Mouse (Mus musculus) stomach, embryonic 14.5 days (tissue): ENCODE measurements around the gene Map3k10. TPM values are rescaled to one million over a fixed set of nuclear protein-coding genes. Genes with fewer than 3 reads are reported as not detected.

Source experiments
- ATAC-seq: fragments of 200-750 bp; cut with Nextera tagmentation; 2 replicates; pipeline ENCODE4 v1.8.0; 2017; ENCODE audit warnings: low read depth, moderate TSS enrichment; ENCODE audit not compliant: insufficient number of reproducible peaks, insufficient read depth, low FRiP score
- H3K27ac ChIP-seq: fragments of 300-500 bp; sonication (generic); 2 replicates; pipeline ENCODE4 v1.5.1; 2014; ENCODE audit warnings: mild to moderate bottlenecking, low read length, moderate library complexity, mixed read lengths
- H3K27me3 ChIP-seq: fragments of 300-500 bp; sonication (generic); 2 replicates; pipeline ENCODE4 v1.6.1; 2014; ENCODE audit warnings: low read length, control low read depth, mixed read lengths; ENCODE audit not compliant: control insufficient read depth, insufficient read depth
- H3K36me3 ChIP-seq: fragments of 300-500 bp; sonication (generic); 2 replicates; pipeline ENCODE4 v1.6.1; 2014; ENCODE audit warnings: mild to moderate bottlenecking, control low read depth, low read length, moderate library complexity, mixed read lengths; ENCODE audit not compliant: control insufficient read depth, insufficient read depth
- H3K4me1 ChIP-seq: fragments of 300-500 bp; sonication (generic); 2 replicates; pipeline ENCODE4 v1.6.1; 2014; ENCODE audit warnings: low read length, control low read depth, mixed read lengths; ENCODE audit not compliant: control insufficient read depth, insufficient read depth
- H3K4me2 ChIP-seq: fragments of 300-500 bp; sonication (generic); replicated peaks from 2 replicates; pipeline ENCODE4 v1.6.1; 2014; ENCODE audit warnings: low read depth, low read length, control low read depth
- H3K4me3 ChIP-seq: fragments of 300-500 bp; sonication (generic); 2 replicates; pipeline ENCODE4 v1.5.1; 2014; ENCODE audit warnings: low read depth, low read length, control low read depth
- H3K9ac ChIP-seq: fragments of 300-500 bp; sonication (generic); replicated peaks from 2 replicates; pipeline ENCODE4 v1.6.1; 2014; ENCODE audit warnings: low read depth, mild to moderate bottlenecking, control low read depth, low read length, moderate library complexity, mixed read lengths
- H3K9me3 ChIP-seq: fragments of 300-500 bp; sonication (generic); 2 replicates; pipeline ENCODE4 v1.6.1; 2016; ENCODE audit warnings: low read depth, low read length, control low read depth; ENCODE audit not compliant: control insufficient read depth
- WGBS: fragments of 180-500 bp; shearing (Covaris S2); extraction: QIAGEN DNeasy Blood & Tissue Kit; methylation state at CpG from one replicate; pipeline ENCODE4 v1.1.7; 2014; 5-methylcytosine and 5-hydroxymethylcytosine counted together
- polyA plus RNA-seq: library from polyadenylated mRNA; unstranded; fragments of >200 nt; fragmentation: Nextera tagmentation; extraction: Ambion mirVana; gene quantifications from 2 replicates; pipeline ENCODE4 v1.2.1, GENCODE M21; 2014

The Map3k10 gene
- polyA plus RNA-seq, 1 experiment from 2014 or later = 4.5 TPM

DNA sequence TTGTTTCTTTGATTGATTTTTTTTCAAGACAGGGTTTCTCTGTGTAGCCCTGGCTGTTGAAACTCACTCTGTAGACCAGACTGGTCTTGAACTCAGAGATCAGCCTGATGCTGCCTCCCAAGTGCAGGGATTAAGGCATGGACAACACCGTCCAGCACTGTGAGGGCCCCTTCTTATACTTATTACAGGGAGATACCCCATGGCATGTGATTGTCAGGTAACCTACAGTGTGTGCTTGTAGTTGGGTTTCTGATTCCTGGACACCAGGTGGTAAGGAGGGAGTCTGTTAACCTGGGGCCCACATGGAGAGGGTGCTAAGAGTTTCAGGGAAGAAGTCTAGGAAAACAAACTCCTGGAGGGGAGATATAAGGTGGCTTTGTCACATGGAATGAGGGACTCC is 12.6 kb upstream of the Map3k10 start:
- H3K27ac ChIP-seq = no peak overlapping the region
- no peak overlapping the region for H3K4me2 ChIP-seq
- H3K4me1 ChIP-seq = no peaks in the 10 kb centered on the region; the same call in 1 of the 2 replicates
- 77% methylated on average over 1 of the region's 1 CpGs for WGBS
- H3K27me3 ChIP-seq = no peaks in the 10 kb centered on the region
- ATAC-seq = no peak
- no peak overlapping the region for H3K9ac ChIP-seq
- no peak overlapping the region for H3K4me3 ChIP-seq
- H3K36me3 ChIP-seq = no peaks in the 10 kb centered on the region
- no peaks in the 10 kb centered on the region for H3K9me3 ChIP-seq

DNA sequence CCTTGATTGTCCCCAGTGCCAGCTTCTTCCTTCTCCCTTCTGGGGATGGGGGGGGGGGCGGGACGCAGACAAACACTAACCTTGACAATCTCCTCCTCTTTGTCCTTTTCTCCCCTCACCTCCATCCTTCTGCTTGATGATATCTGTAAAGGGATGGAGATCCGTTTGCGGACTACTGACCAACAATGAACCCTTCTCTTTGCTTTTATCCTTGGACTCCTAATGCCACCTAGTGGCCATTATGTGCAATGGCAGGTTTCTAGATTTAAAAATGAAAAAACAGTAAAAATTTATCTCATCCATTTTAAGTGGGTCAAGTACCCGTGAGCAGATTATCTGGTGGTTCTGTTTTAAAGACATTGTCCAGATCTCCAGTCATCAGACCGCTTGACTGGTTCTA is 11.3 kb upstream of the Map3k10 start:
- H3K4me1 ChIP-seq = no peaks in the 10 kb centered on the region; the same call in 1 of the 2 replicates
- H3K9me3 ChIP-seq = no peaks in the 10 kb centered on the region
- ATAC-seq = no peak
- H3K27me3 ChIP-seq = no peaks in the 10 kb centered on the region
- no peak overlapping the region for H3K4me3 ChIP-seq
- WGBS = 2% methylated on average over 6 of the region's 6 CpGs
- H3K27ac ChIP-seq = no peak overlapping the region
- no peak overlapping the region for H3K9ac ChIP-seq
- no peak overlapping the region for H3K4me2 ChIP-seq
- no peaks in the 10 kb centered on the region for H3K36me3 ChIP-seq

DNA sequence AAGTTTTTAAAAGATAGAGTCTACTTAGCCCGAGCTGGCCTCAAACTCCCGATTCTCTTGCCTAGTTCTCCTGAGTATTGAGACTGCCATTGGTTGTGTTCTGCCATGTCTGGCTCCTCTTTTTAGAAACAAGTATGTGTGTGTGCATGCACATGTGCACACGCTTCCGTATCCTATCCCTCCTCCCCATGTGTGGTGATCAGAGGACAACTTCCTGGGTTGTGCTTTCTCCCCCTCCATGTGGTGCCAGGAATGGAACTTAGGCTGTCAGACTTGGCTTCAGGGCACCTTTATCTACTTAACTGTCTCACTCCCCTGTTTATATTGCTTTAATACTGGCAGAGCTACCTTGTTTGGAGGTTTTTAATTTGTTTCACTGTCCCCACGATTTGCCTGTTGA is 10.8 kb upstream of the Map3k10 start:
- ATAC-seq = no peak
- no peaks in the 10 kb centered on the region for H3K36me3 ChIP-seq
- H3K4me3 ChIP-seq = no peak overlapping the region
- H3K27ac ChIP-seq = no peak overlapping the region
- 36% methylated on average over 5 of the region's 5 CpGs for WGBS
- H3K9ac ChIP-seq = no peak overlapping the region
- H3K4me1 ChIP-seq = no peaks in the 10 kb centered on the region; the same call in 1 of the 2 replicates
- no peaks in the 10 kb centered on the region for H3K27me3 ChIP-seq
- no peak overlapping the region for H3K4me2 ChIP-seq
- no peaks in the 10 kb centered on the region for H3K9me3 ChIP-seq

DNA sequence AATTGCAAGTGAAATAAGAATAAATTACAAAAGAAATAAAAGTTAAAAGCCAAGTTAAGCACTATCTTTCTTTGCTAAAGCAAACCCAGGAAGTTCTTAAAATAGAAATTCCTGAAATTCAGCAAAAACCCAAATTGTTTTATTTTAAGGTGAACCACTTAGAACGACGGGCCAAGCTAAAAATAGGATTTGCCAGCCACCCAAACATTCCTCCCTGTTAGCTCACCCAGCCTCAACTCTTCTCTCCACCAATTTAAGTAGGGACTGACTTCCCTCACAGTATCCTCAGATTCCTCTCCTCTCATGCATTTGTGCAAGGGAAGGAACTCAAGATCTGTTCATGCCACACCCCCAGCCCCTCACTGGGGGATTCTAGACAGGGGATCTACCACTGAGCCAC is 8.8 kb upstream of the Map3k10 start:
- Histone ChIP-seq H3K27ac (no peak overlapping the region), H3K4me3 (no peak overlapping the region), H3K36me3 (no peaks in the 10 kb centered on the region), H3K9me3 (no peaks in the 10 kb centered on the region), H3K9ac (no peak overlapping the region), H3K27me3 (no peaks in the 10 kb centered on the region), H3K4me1 (no peaks in the 10 kb centered on the region; the same call in 1 of the 2 replicates), H3K4me2 (no peak overlapping the region)
- ATAC-seq = no peak
- 56% methylated on average over 2 of the region's 2 CpGs for WGBS

DNA sequence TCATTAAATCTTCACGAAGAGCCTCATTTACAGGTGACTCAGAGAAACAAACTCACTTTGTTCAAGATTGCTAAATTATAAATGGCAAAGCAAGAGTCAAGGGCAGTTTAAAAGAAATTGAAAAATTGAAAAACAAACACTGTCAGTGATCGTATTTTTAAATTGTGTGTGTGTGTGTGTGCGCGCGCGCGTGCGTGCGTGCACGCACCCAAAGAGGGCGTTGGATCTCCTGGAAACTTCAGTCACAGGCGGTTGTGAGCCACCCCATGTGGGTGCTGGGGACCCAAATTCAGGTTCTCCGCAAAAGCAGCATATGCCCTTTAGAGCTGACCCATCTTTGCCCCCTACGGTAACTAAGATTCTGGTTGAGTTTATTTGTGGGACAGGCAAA is 819 bp upstream of the Map3k10 start:
- Histone ChIP-seq H3K4me1 (peaks cover 16% of the 10 kb centered on the region), H3K27ac (no peak overlapping the region), H3K4me3 (peak overlapping the region; percentile 95; the same call in 1 of the 2 replicates), H3K27me3 (no peaks in the 10 kb centered on the region), H3K9me3 (no peaks in the 10 kb centered on the region), H3K4me2 (peak overlapping the region; percentile 99), H3K9ac (no peak overlapping the region), H3K36me3 (no peaks in the 10 kb centered on the region)
- WGBS = 31% methylated on average over 14 of the region's 14 CpGs
- no peak for ATAC-seq

DNA sequence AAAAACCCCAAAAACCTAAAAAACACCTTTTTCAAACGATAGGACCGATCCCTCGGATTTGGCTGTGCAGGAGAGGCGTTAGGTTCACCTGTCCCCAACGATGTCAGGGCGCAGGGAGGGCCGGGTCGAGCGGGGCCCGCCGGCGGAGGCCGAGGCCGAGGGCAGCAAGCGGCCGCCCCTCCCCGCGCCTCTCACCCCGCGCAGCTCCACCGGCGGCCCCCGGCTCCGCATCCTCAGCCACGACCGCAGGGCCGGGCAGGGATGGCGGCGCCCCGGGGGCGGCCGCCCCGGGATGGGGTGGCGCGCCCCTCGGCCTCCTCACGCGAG is 240 bp downstream of the Map3k10 start:
- Histone ChIP-seq H3K4me2 (peak overlapping the region; percentile 99), H3K9ac (peak overlapping the region; percentile 91), H3K4me1 (peaks cover 16% of the 10 kb centered on the region), H3K27ac (peak overlapping the region; percentile 78), H3K27me3 (no peaks in the 10 kb centered on the region), H3K4me3 (peak overlapping the region; percentile 95), H3K9me3 (no peaks in the 10 kb centered on the region), H3K36me3 (no peaks in the 10 kb centered on the region)
- 1% methylated on average over 27 of the region's 38 CpGs for WGBS
- ATAC-seq = peak; percentile 61

DNA sequence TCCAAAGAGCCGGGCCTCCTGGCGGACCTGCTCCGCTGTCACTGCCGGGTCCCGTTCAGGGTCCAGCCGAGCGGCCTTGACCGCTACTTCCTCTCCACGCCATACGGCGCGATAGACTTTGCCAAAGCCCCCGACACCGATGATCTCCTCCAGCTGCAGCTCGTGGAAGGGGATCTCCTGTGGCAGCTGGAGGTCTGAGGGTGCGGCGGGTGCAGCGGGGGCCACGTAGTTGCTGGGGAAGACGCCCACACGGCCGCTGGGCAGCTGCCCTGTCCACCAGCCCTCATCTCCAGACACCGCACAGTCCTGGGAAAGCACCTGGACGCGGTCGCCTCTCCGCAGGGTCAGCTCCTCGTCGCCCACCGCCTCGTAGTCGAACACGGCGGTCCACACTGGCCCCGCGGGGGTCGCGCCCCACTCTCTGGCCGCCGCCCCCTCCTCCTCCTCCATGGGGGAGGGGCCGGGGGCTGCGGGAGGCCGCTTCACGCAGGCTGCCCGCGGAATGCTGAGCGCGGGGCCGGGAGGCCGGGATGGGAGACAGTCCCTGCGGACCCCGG is 745 bp downstream of the Map3k10 start:
- ATAC-seq = no peak
- under 1% methylated on average over 50 of the region's 52 CpGs for WGBS
- H3K27ac ChIP-seq = no peak overlapping the region; the same call in 1 of the 2 replicates

DNA sequence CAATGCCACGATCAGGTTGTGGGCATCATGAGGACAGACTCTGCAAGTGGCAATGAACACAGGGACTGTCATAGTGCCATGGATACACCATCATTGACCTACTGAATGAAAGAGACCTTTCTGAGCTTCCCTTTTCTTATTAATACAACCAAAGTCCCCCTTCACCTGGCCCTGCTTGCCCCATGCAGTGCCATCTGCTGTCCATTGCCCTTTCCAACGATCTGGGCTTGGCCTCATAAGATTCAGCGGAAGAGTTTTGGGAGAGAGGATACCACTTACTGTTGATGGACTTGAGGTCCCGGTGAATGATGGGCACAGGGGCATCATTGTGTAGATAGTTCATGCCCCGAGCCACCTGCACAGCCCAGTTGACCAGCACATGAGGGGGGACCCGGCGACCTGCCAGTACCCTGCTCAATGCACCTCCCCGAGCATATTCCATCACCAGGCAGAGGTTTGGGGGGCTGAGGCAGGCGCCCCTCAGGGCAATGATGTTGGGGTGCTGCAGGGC is 1.3 kb downstream of the Map3k10 start:
- no peaks in the 10 kb centered on the region; the same call in 1 of the 2 replicates for H3K36me3 ChIP-seq
- H3K9me3 ChIP-seq = no peaks in the 10 kb centered on the region
- ATAC-seq = no peak
- no peak overlapping the region for H3K27ac ChIP-seq
- H3K4me3 ChIP-seq = peak overlapping the region; percentile 95
- H3K9ac ChIP-seq = peak overlapping the region; percentile 91
- WGBS = 57% methylated on average over 9 of the region's 9 CpGs
- H3K27me3 ChIP-seq = no peaks in the 10 kb centered on the region
- H3K4me1 ChIP-seq = peaks cover 16% of the 10 kb centered on the region
- H3K4me2 ChIP-seq = peak overlapping the region; percentile 99

More for the DNA sequence above, 745 bp downstream of the Map3k10 start:
- Histone ChIP-seq H3K27me3 (no peaks in the 10 kb centered on the region), H3K4me2 (peak overlapping the region; percentile 99), H3K36me3 (no peaks in the 10 kb centered on the region), H3K4me1 (peaks cover 16% of the 10 kb centered on the region), H3K9me3 (no peaks in the 10 kb centered on the region), H3K4me3 (peak overlapping the region; percentile 95), H3K9ac (peak overlapping the region; percentile 91)

DNA sequence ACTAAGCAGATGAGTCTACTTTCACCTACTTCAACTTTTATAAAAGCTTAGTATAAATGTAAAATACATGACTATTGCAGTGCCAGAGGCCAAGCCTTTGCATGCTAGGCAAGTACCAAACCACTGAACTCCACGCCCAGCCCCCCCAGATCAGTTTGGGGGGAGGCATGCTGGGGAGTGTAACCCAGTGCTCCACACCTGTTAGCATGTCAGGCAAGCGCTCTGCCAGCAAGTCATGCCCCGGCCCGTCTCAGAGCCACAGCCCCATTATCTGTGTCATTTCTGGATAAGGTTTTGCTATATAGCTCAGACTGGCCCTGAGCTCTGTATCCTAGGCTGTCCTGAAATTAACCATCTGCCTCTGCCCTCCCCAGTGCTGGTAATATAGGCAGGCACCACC is 12.4 kb downstream of the Map3k10 start:
- Histone ChIP-seq H3K27me3 (peaks cover 6% of the 10 kb centered on the region; the same call in 1 of the 2 replicates), H3K9me3 (no peaks in the 10 kb centered on the region), H3K36me3 (no peaks in the 10 kb centered on the region), H3K4me1 (no peaks in the 10 kb centered on the region), H3K4me2 (no peak overlapping the region), H3K4me3 (no peak overlapping the region), H3K27ac (no peak overlapping the region), H3K9ac (no peak overlapping the region)
- 75% methylated on average over 4 of the region's 4 CpGs for WGBS
- ATAC-seq = no peak
